Mouse (Mus musculus): ENCODE data around the gene Unc93a.
"Not testable (repeated sequence)": the region's sequence is repeated elsewhere in the genome, so short reads cannot be mapped to it uniquely, and the experiment has no call there.

DNA sequence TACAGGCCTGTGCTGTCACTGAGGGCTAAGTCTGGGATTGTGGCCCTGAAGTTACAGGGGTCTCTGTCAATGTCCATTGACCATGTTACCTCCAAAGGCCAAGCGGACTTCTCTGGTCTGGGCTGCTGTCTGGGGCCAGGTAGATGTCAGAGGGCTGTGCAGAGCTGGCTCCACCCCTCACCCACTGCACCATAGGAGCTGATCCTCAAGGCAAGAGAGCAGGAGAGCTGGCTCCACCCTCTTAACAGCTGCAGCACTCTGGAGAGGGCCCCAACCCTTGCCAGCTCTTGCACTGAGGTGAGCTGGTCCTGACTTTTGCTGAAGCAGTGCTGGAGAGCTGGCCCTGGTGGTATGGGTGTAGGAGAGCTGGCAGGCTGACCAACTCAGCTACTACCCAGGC is 46.2 kb upstream of the Unc93a start:
- TF ChIP-seq CTCF (IDR thresholded peaks at IDR 0.05; ENCODE audit: low read depth); EP300 (optimal IDR thresholded peaks at IDR 0.05): not testable (repeated sequence)

Data from stomach, postnatal 0 days (tissue).